Mouse (Mus musculus): Measurements from ENCODE around the gene Ntng2.

Gene Ntng2

GRCm38 (mm10) chr2:29252599-29253204, at the start of gene Ntng2:
TSS of gene Ntng2 (minus strand) at chr2:29253005.
- peak; percentile 22 for DNase-seq (ENCODE audit: low spot score)

- DNase-seq (ENCODE audit: low spot score) = no peak
These were observed 42.8 kb upstream of the Ntng2 start for GRCm38 (mm10) chr2:29295557-29295956.

- no peak for DNase-seq (ENCODE audit: low spot score)
These were observed 34.8 kb upstream of the Ntng2 start for GRCm38 (mm10) chr2:29287651-29288050.

- no peak for DNase-seq (ENCODE audit: low spot score)
These were observed 24.9 kb upstream of the Ntng2 start for GRCm38 (mm10) chr2:29277703-29278121.

- no peak for DNase-seq (ENCODE audit: low spot score)
These were observed 19.2 kb upstream of the Ntng2 start for GRCm38 (mm10) chr2:29271803-29272518.

- no peak for DNase-seq (ENCODE audit: low spot score)
These were observed 18.3 kb upstream of the Ntng2 start for GRCm38 (mm10) chr2:29271098-29271497.

GRCm38 (mm10) chr2:29266810-29267209, 14.0 kb upstream of the Ntng2 start:
- no peak for DNase-seq (ENCODE audit: low spot score)

GRCm38 (mm10) chr2:29262436-29262915, 9.7 kb upstream of the Ntng2 start:
- DNase-seq (ENCODE audit: low spot score) = no peak

- DNase-seq (ENCODE audit: low spot score) = no peak
These were observed 8.3 kb upstream of the Ntng2 start for GRCm38 (mm10) chr2:29261126-29261525.

GRCm38 (mm10) chr2:29253205-29253865, 530 bp upstream of the Ntng2 start:
- peak; percentile 25 for DNase-seq (ENCODE audit: low spot score)

- peak; percentile 54 for DNase-seq (ENCODE audit: low spot score)
These were observed 676 bp downstream of the Ntng2 start for GRCm38 (mm10) chr2:29252059-29252598.

GRCm38 (mm10) chr2:29251095-29252058, 1.4 kb downstream of the Ntng2 start:
- no peak for DNase-seq (ENCODE audit: low spot score)

- DNase-seq (ENCODE audit: low spot score) = peak; percentile 24
These were observed 2.3 kb downstream of the Ntng2 start for GRCm38 (mm10) chr2:29250263-29251094.

- no peak for DNase-seq (ENCODE audit: low spot score)
These were observed 3.0 kb downstream of the Ntng2 start for GRCm38 (mm10) chr2:29249852-29250251.

- DNase-seq (ENCODE audit: low spot score) = no peak
These were observed 4.3 kb downstream of the Ntng2 start for GRCm38 (mm10) chr2:29248551-29248950.

GRCm38 (mm10) chr2:29247386-29247785, 5.4 kb downstream of the Ntng2 start:
- DNase-seq (ENCODE audit: low spot score) = no peak

GRCm38 (mm10) chr2:29246891-29247290, 5.9 kb downstream of the Ntng2 start:
- DNase-seq (ENCODE audit: low spot score) = no peak

GRCm38 (mm10) chr2:29246275-29246674, 6.5 kb downstream of the Ntng2 start:
- no peak for DNase-seq (ENCODE audit: low spot score)

- peak; percentile 26 for DNase-seq (ENCODE audit: low spot score)
These were observed 7.4 kb downstream of the Ntng2 start for GRCm38 (mm10) chr2:29245341-29245779.

GRCm38 (mm10) chr2:29239329-29239728, 13.5 kb downstream of the Ntng2 start:
- DNase-seq (ENCODE audit: low spot score) = no peak
